Mouse (Mus musculus): ENCODE data around the gene 1700011L22Rik.

1700011L22Rik gene

DNA sequence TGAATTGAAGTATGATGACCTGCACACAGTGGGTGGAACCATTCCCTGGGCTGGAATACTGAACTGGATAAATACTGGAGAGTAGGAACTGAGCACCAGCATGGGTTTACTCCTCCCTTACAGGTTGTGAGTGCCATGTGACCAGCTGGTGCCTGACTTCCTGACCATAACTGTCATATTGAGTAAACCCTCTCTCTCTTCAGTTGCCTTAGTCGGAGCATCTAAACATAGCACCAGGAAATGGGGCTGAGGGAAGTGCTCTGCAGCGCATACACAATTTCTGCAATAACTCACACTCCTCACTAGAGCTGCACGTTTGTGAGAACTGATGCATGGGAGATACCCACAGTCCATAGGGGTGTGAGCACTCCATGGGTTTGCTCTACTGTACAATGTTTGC, 9.1 kb downstream of the 1700011L22Rik start:
- no peak for DNase-seq (ENCODE audit: low read depth)

DNA sequence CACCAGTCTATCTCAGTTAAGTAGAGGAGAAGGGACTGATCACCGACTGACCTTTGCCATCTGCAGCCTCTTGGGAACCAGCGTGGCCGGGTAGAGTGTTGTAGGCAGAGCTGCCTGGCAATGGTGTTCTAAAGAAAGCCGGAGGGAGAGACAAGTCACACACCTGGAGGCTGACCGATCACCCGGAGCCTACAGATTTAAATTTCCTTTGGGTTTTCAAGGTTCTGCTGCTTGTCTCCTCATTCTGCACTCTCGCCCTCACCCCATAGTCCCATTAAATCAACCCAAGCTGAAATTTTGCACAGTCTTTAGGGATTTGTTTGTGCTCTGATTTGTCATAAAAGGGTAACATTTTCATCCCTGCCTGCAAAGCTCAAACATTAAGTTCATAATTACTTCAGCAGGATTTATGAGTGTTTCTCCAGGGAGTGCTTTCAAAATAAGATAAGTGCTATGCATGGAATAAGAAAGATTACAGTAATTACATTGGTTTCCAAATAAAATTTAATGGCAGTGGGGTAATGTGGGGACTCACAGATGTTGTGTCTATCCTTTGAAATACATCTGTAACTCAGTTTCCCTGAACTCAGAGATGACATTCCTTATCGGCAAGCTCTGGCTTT, 19.0 kb downstream of the 1700011L22Rik start:
- DNase-seq (ENCODE audit: low read depth) = no peak

DNA sequence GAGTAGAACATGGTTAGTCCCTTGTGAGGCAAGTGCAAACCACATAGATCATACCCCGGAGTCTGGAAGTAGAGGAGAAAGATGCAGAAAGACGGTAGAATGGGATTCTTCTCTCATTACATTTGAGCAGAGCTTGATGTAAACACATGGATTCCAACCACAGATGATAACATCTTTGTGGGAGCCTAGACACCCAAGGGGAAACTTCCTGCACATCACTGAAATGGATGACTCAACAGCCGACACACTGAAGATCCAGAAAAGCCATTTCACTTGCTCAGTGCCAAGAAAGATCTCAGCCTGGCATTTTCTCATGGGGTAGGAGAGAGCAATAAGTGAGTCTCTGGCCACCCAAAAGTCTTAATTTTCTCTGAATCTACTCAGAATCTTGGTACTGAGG, 20.5 kb downstream of the 1700011L22Rik start:
- no peak for DNase-seq (ENCODE audit: low read depth)

DNA sequence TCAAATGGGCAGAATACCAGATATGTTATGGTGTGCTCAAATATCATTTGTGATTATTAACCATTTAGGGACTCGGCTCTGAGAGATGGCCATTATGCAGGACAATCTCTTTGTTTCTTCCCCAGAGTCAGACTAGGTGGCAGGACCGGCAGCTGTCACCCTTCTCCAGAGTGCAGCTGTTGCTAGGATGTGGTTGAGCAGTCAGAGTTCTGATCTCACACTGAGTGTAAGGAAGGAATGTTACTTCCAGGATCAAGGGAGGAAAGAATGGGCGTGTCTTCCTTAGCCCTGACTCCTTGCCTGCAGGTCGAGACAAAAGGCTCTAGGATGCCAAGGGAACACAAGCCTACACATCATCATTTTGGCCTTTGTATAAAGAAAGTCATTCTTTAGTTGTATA, 21.2 kb downstream of the 1700011L22Rik start:
- DNase-seq (ENCODE audit: low read depth) = no peak

DNA sequence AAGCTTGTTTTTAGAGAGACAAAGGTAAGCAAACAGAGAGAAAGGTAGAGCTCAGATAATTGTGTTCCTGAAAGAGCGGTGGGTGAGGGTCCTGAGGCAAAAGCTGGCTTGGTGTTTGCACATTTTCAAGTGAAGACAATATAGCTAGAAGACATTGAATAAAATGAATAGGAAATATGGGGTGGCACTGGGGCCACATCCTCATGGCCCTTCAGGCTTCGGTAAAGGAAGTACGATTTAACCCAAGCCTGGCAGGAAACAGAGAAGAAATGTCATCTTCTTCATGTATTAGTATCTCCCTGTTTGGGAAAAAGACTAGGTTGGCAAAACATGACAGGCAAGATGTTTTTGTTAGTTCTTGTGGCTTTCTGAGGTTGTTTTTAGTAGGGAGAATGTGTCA, 22.3 kb downstream of the 1700011L22Rik start:
- DNase-seq (ENCODE audit: low read depth) = no peak

DNA sequence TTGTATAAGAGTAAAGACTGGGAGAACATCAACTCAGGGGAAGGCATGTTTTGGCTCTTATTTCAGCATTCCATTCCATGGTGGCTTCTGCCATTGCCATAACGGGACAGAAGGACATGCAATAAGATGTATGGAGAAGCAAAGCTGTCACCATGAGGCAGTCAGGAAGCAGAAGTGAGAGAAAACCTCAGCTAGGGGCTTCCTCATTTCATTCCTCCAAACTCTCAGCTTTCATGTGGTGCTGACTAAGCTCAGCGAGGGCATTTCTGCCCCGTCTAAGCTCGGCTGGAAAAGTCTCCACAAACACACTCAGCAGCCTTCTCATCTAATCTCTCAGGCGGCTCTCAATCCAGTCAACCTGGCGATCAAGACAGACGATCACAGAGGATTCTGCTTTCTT, 22.8 kb downstream of the 1700011L22Rik start:
- DNase-seq (ENCODE audit: low read depth) = no peak

DNA sequence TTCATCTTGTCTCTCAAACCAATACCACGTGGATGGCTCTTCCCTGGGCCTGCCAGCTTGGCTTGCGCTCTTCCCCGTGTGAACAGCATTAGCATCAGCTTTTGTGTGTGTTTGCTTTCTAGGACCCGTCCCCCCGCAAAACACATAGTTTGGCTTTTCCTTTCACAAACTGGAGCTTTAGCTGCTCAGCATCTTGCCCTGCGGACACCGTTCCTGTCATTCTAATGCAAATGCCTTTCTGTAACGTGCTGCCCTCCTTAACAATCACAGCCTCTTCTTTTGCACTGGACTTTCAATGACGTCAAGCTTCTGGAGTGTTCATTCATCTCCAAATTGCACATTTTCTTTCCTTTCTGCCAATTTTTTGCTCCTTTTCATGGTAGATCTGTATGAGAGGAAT, 24.0 kb downstream of the 1700011L22Rik start:
- no peak for DNase-seq (ENCODE audit: low read depth)

DNA sequence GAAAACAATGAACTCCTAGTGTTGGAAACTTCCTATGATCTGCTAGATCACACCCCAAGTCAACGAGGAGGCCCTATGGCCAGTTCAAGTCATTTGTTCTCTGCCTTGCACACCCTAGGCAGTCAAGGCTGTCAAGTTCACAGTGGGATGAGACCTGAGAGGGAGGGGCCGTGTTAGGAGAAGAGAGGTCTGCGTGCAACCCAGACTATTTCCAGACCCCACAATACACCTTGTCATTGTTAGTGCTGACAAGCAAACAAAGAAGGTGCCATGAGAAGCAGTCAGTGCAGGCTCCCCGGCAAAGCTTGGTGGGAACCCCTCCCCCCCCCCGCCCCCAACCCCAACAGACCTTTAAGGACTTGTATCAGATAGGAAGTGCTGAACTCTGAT, 25.6 kb downstream of the 1700011L22Rik start:
- no peak for DNase-seq (ENCODE audit: low read depth)

DNA sequence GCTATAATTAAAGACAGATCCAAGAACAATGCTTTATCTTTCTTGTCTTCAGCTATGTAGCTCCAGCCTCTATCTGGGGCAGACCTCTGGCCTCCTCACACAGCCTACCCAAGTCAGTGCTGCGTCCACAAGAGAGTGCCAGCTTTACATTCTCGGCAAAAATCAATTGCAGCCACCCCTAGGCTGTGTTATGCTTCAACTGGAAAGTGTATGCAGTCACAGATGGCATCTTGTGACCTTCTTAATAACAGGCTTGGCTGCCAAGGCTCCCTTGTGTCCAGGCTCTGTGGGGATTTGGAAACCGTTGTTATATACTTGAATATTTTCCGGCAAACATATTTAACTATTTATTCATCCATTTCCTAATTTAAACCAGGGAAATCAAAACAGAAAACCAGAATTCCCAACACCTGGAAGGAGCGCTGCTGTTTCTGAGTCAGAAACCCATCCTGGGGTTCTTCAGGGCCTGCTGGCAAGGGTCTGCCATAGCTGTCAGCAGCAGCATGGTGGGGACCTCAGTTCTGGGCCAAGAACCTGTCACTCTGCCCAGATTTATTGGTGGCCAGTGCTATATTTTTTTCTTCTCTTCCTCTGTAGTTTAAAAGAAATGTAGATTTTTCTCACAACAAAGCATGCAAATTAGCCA, 26.1 kb downstream of the 1700011L22Rik start:
- peak; percentile 54 for DNase-seq (ENCODE audit: low read depth)

DNA sequence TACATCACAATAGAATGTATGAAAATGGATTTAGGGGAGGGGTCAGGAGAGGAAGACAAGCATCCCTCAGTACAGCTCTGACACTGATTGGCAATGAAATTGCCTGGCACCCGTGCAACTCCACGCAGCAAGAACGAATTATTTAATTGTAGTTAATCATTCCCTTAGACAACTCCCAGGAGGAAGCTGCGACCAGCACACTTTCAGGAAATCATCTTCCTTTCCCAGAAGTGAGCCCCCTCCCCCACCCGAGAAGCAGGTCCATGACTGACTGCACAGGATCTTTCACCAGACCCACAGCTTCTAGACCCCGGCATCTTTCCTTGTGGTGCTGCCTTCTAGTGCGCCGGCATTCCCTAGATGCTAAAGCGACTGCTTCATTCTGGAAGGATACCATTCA, 36.7 kb downstream of the 1700011L22Rik start:
- DNase-seq (ENCODE audit: low read depth) = no peak

DNA sequence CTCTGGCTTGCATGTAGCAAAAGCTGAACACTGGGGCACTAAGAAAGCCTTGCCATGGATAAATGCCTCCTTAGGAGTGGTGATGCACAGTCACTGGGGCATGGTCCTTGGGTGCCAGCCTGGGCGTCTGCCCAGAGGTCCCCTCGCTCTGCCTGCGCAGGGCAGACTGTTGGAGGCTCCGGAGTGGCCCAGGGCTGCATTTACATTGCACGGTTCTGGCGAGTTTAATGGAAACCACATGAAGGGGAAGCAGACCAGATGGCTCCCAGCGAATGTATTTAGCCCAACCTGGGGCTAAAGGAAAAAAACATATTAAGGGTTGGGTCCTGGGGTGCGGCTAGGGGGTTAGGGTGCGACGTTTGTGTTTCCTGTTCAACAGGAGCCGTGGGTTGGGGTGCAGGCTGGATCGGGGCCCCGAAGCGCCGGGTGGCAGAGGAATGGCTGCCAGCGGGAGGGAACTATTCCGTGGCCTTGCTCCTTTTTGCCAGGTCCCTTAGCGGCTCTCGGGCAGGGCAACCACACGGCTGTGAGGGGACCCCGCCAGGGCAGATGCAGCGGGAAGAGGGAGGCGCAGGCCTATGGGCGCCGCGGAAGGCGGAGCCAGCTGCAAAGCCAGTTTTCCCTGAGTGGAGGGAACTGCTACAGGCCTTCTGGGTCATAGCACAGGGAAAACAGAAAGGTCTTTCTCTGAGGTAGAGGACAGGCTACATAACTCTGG, 38.6 kb downstream of the 1700011L22Rik start:
- DNase-seq (ENCODE audit: low read depth) = no peak

DNA sequence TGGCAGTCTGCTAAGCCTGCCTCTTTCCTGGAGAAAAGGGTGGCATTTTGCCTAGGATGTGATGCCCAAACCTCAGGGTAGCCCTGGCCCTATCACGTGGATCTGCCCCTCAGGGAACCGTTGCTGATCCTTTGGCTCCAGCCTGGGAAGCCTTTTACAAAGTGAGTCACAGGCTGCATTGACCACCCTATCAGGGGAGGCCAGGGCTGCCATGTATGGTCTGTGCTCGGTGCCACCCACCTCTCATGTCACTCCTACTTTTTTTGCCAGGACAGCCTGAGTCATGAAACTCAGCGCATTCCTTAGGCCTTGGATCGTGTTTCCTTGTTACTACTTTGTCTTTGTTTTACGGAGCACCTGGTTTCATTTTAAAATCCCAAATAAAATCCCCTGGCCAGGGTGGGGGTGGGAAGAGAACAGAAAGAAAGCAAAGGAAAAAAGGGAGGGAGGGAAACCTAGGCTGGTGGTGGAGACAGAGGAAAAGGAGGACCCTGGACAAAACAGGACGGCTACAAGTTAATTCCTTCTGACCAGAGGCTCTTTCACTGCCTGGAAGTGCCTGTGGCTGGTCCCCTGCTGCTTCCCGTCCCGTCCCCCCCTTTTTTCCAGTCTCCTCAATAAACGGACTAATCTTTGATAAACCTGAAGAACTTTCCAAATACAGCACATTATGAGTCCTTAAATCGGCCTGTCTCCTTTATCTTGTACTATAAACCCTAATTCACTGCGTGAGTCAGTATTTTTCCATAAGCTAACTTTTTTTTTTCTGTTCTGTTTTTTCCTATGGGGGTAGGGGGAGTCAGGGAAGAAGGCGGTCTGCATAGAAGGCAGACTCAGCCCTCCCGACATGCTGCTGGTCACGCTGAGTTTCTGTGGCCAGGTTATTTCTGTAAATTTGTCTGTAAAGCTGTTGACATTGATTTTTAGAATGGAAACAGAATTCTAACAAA, 39.4 kb downstream of the 1700011L22Rik start:
- DNase-seq (ENCODE audit: low read depth) = peak; percentile 96

DNA sequence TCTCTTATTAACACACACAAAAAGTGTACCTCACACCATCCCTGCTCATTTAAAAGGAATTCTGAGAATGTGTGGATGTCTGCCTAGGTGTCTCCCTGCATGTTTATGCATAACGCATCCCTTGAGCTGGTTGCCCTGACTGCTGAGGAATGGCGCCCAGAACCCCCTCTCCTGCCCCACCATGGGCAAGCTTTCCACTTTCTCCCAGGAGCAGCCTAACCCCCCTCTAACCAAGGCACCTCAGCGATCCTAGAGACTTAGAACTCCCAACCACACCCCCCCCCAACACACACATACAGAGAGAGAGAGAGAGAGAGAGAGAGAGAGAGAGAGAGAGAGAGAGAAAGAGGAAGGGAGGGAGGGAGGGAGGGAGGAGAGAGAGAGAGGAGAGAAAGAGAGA, 40.2 kb downstream of the 1700011L22Rik start:
- no peak for DNase-seq (ENCODE audit: low read depth)

DNA sequence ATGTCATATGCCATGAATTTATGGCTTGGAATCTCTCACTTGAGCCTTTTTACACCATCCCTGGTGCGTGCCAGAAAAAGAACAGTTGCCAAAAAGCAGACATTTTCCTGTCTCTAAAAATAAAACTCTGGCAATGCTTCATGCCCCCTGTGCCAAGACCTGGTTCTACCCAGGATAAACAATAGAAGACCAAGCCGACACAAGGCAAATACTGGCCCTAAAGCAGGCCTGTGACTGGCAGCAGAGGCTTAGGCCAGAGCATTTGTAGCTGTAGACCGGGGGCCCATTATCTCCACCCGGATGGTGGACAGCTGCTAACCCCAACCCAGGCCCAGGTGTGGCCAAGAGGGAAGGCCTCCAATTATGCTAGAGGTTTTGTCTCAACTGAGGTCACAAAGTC, 41.5 kb downstream of the 1700011L22Rik start:
- DNase-seq (ENCODE audit: low read depth) = peak; percentile 61

DNA sequence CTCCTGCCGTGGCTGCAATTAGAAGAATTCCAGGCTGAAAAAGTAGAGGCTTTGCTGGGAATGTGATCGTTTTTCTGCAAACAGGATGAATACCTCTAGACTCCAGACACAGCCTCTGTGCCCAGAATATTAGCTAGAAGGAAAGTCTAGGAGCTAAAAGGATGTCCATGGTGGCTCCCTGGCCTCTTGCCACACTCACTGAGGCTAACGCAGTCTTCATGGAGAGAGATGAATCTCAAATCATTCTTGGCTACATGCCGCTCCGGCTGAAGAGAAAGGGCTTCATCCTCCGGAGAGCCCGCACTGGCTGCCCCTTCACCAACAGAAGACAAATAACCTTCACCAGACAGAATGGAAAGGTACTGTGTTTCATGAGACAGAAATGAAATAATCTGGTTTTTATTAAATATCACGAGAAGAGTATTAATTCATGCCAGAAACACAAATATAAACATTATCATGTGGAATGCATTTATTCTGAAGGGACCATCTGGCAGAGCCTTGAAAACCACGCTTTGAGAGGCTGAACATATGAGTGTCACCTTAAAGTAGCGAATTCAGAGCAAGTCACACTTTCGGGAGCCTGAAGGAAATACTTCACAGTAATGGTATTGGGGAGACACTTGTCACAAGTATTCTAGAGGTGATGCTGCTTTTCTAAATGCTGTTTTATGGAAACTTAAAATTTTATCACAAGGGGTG, 46.8 kb downstream of the 1700011L22Rik start:
- no peak for DNase-seq (ENCODE audit: low read depth)

DNA sequence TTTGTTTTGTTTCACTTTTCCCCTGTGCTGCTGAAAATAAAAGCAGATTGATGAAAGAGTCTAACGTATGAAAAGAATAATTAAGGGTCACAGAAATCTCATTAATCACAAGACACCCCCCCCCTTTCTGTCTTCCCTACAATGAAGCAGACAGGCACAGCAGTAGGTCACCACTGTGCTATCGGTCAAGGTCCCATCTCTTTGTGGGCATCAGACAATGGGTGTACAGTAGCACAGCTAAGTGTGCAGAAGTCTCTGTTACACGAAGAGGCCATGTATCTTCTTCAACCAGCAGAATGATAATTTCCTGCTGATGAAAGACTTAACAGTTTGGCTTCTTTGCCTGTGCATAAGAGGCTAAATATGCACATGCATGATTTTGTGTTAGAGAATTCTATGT, 49.7 kb downstream of the 1700011L22Rik start:
- no peak for DNase-seq (ENCODE audit: low read depth)

DNA sequence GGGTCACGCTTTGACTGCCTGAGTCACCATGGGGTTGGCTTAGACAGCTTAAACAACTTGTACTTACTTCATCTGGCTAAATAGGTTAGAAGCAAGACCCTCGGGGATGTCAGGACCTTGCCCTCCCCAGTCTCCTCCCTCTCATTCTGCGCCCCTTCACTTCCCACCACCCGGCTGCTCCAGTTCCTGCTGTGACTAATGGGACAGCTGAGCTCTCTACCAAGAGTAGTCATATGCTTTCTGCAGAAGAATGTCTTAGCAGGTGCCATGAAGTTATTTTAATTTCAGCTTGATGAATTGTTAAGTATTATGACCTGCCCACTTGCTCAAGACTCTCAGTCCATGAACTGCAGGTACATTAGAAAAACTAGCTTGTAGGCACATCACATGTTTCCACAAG, 51.9 kb downstream of the 1700011L22Rik start:
- DNase-seq (ENCODE audit: low read depth) = no peak

DNA sequence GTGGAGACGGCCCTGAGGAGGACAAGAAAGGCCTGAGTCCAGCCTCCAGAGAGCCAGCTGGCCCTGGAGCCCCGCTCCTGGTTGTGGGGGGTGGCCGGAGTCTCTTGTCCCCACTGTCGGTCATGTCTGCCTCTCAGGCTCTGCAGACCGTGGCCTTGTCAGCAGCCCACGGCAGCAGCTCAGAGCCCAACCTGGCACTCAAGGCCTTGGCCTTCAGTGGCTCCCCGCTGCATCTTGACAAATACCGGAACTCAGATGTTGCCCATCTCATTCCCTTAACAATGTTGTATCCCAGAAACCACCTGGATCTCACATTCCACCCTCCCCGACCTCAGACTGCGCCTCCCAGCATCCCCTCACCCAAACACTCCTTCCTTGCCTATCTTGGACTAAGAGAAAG, 58.3 kb downstream of the 1700011L22Rik start:
- DNase-seq (ENCODE audit: low read depth) = no peak

DNA sequence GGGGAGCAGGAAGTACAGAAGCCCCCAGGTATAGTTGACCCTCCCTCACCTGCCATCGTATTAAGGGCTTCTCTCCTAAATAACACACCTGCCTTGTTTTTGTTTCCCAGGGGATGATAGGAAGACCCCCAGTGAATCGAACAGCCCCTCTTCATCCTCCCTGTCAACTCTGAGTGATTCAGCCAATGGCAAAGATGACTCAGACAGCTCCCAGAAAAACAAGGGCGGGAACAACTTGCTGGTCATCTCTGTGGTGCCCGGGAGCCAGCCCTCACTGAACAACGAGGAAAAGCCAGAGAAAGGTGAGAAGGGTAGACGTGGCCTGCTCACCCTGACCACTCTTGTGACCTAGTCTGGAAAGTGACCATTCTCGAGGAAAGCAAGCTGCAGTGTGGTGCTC, 62.9 kb downstream of the 1700011L22Rik start:
- no peak for DNase-seq (ENCODE audit: low read depth)

DNA sequence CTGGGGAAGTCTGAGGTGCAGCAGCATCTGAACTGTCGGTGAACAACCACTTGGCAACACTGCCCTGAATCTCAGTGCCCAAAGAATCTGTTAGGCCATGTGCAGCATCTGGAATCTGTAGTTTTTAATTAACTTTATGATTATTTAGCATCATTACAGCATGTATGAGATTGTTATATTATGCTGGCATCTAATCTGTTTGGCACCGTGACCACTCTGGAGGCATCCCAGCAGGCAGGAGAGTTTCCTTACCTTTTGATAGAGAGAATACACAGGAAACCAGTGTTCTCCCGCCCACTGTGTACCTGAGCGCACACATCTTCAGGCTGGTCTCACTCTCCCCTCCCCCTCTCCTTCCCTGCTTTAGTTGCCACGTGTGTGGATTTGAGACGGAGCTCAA, 68.7 kb downstream of the 1700011L22Rik start:
- no peak for DNase-seq (ENCODE audit: low read depth)

DNA sequence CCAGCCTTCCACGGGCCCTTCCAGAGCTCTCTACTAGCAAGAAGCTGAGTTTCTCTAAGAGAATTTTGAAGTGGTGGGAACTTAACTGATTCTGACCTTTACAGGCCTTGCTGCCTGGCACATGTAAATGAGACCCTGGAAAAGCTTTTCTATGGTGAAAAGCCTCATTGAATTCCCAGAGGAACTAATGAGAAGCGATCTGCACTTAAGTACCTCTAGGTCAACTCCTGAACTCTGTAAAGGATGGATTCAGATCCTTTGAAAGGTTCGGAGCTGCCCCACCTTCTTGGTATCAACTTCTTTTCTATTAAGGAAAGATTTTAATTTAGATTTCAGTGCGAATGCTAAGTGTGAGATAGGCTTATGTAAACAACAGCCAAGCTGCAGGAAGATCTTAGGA, 72.4 kb downstream of the 1700011L22Rik start:
- no peak for DNase-seq (ENCODE audit: low read depth)

DNA sequence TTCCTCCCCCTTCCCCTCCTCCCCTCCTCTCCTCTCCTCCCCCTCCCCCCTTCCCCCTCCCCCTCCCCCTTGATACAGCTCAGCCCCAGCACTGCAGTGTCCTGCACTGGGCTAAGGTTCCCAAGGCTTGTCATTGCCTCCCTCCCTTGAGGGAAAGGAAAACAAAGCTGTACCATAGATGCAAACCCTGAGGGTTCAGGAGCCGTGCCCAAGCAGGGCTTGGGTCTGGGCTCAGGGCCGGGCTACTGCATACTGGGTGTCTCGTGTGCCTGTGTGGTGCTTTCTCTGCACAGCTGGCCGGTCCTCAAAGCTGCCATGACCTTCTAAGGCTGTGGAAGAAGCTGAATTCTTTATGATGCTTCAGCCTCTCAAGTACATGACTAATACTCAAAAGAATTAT, 74.8 kb downstream of the 1700011L22Rik start:
- no peak for DNase-seq (ENCODE audit: low read depth)
